Mouse (Mus musculus): ENCODE data around the gene Plekhh1. TPM values are rescaled to one million over a fixed set of nuclear protein-coding genes. Genes with fewer than 3 reads are reported as not detected.

Gene Plekhh1
- polyA plus RNA-seq, 1 experiment: 34.1 TPM

DNA sequence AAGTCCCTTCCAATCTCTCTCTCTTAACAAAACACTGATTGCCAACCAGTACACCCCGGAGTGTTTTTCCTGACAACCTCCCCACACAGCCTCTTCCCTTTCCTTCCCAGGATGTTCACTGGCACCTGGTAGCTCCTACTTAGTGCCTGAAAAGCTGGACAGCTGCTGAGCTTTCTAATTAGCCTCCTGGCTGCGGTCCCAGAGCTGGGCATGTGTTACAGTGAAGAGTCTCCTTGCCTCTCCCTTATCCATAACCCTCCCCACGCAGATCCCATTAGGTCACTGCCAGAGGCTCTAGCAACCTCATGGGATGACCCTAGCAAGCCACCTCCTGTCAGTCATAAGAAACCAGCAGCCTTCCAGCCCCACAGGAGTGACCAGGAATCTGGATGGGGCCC lies 44.9 kb upstream of the Plekhh1 start:
- no peaks in the 10 kb centered on the region for H3K27me3 ChIP-seq (ENCODE audit: control insufficient read depth, insufficient read depth, low read length, poor library complexity, severe bottlenecking)
- H3K27ac ChIP-seq (ENCODE audit: insufficient read depth, low read length): no peak overlapping the region
- no peaks in the 10 kb centered on the region for H3K4me1 ChIP-seq (ENCODE audit: control insufficient read depth, insufficient read depth, low read length)
- H3K9me3 ChIP-seq (replicated peaks; ENCODE audit: control insufficient read depth, insufficient read depth, low read length, poor library complexity, severe bottlenecking): no peaks in the 10 kb centered on the region
- H3K9ac ChIP-seq (ENCODE audit: low read depth, poor library complexity, severe bottlenecking): no peak overlapping the region
- TF ChIP-seq CTCF (IDR thresholded peaks at IDR 0.05; ENCODE audit: low read depth, low read length): no peak
- TF ChIP-seq POLR2A (IDR thresholded peaks at IDR 0.05; ENCODE audit: insufficient read depth, low read length): no peak
- no peak for TF ChIP-seq EP300 (IDR thresholded peaks at IDR 0.05; ENCODE audit: insufficient read depth, low read depth, low read length)
- H3K4me3 ChIP-seq (ENCODE audit: low read depth, low read length): no peak overlapping the region
- H3K36me3 ChIP-seq (ENCODE audit: control insufficient read depth, insufficient read depth, low read length, poor library complexity, severe bottlenecking): no peaks in the 10 kb centered on the region

DNA sequence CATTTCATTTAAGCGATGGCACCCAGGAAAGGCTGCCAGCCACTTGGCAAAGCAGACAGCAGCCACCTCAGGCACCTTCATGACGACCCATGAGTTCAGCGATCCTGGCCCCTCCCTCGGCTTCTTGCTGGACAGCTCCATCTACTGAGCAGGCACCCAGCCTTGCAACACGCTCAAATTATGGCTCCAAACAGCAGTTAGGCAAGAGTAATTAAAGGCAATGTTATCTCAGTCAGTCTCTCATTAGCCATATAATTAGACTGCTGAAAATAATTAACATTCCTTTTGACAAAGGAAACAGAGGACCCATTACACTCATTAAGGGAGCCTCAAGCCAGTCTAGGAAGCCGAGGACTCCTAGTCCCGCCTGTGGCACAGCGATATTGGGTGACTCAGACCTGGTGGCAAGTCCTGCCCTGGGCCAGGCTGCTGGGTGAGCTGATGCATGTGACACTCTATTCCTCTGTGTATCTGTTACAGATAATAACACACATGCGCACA lies 41.3 kb upstream of the Plekhh1 start:
- Histone ChIP-seq H3K36me3 (ENCODE audit: control insufficient read depth, insufficient read depth, low read length, poor library complexity, severe bottlenecking) (no peaks in the 10 kb centered on the region), H3K9ac (ENCODE audit: low read depth, poor library complexity, severe bottlenecking) (no peak overlapping the region), H3K9me3 (replicated peaks; ENCODE audit: control insufficient read depth, insufficient read depth, low read length, poor library complexity, severe bottlenecking) (no peaks in the 10 kb centered on the region; the same call in 1 of the 2 replicates), H3K4me1 (ENCODE audit: control insufficient read depth, insufficient read depth, low read length) (no peaks in the 10 kb centered on the region), H3K27me3 (ENCODE audit: control insufficient read depth, insufficient read depth, low read length, poor library complexity, severe bottlenecking) (no peaks in the 10 kb centered on the region), H3K4me3 (ENCODE audit: low read depth, low read length) (no peak overlapping the region), H3K27ac (ENCODE audit: insufficient read depth, low read length) (no peak overlapping the region)
- no peak for TF ChIP-seq CTCF (IDR thresholded peaks at IDR 0.05; ENCODE audit: low read depth, low read length)
- no peak for TF ChIP-seq POLR2A (IDR thresholded peaks at IDR 0.05; ENCODE audit: insufficient read depth, low read length)
- TF ChIP-seq EP300 (IDR thresholded peaks at IDR 0.05; ENCODE audit: insufficient read depth, low read depth, low read length): no peak

DNA sequence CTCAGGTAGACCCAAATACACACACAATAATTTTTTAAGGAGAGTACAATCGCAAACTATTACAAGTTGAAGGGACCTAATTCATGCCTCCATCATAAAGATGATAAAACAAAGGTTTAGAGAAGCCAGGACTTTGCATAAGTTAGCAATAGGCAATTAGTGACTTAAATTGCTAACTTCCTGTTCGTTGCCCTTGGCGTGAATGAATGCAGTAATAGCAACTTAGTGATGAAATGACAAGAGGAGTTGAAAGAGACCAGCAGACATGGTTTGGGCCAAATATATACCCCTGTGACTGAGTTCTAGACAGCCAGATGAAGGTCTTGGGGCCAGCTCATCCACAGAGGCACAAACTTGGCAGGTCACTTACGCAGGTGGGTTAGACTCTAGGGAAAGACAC lies 32.7 kb upstream of the Plekhh1 start:
- Histone ChIP-seq H3K4me3 (ENCODE audit: low read depth, low read length) (no peak overlapping the region), H3K36me3 (ENCODE audit: control insufficient read depth, insufficient read depth, low read length, poor library complexity, severe bottlenecking) (no peaks in the 10 kb centered on the region), H3K9me3 (replicated peaks; ENCODE audit: control insufficient read depth, insufficient read depth, low read length, poor library complexity, severe bottlenecking) (no peaks in the 10 kb centered on the region; the same call in 1 of the 2 replicates), H3K4me1 (ENCODE audit: control insufficient read depth, insufficient read depth, low read length) (peaks cover 15% of the 10 kb centered on the region), H3K9ac (ENCODE audit: low read depth, poor library complexity, severe bottlenecking) (no peak overlapping the region), H3K27me3 (ENCODE audit: control insufficient read depth, insufficient read depth, low read length, poor library complexity, severe bottlenecking) (no peaks in the 10 kb centered on the region), H3K27ac (ENCODE audit: insufficient read depth, low read length) (0 out of 2 replicates have a peak overlapping the region, but pooled peaks have one; percentile 13)
- TF ChIP-seq POLR2A (IDR thresholded peaks at IDR 0.05; ENCODE audit: insufficient read depth, low read length) (no peak), EP300 (IDR thresholded peaks at IDR 0.05; ENCODE audit: insufficient read depth, low read depth, low read length) (no peak), CTCF (IDR thresholded peaks at IDR 0.05; ENCODE audit: low read depth, low read length) (no peak)

GRCm38 (mm10) chr12:78996711-78997110 lies 32.3 kb upstream of the Plekhh1 start:
- TF ChIP-seq EP300 (IDR thresholded peaks at IDR 0.05; ENCODE audit: insufficient read depth, low read depth, low read length) (0 out of 2 replicates have a peak, but pooled peaks have one; percentile 44), CTCF (IDR thresholded peaks at IDR 0.05; ENCODE audit: low read depth, low read length) (no peak)
- H3K4me3 ChIP-seq (ENCODE audit: low read depth, low read length): no peak overlapping the region

GRCm38 (mm10) chr12:79002406-79002805 lies 26.6 kb upstream of the Plekhh1 start:
- H3K9me3 ChIP-seq (replicated peaks; ENCODE audit: control insufficient read depth, insufficient read depth, low read length, poor library complexity, severe bottlenecking): no peaks in the 10 kb centered on the region
- H3K36me3 ChIP-seq (ENCODE audit: control insufficient read depth, insufficient read depth, low read length, poor library complexity, severe bottlenecking): no peaks in the 10 kb centered on the region
- H3K4me1 ChIP-seq (ENCODE audit: control insufficient read depth, insufficient read depth, low read length): peaks cover 5% of the 10 kb centered on the region
- H3K4me3 ChIP-seq (ENCODE audit: low read depth, low read length): no peak overlapping the region
- no peak overlapping the region for H3K27ac ChIP-seq (ENCODE audit: insufficient read depth, low read length)
- no peak overlapping the region for H3K9ac ChIP-seq (ENCODE audit: low read depth, poor library complexity, severe bottlenecking)
- H3K27me3 ChIP-seq (ENCODE audit: control insufficient read depth, insufficient read depth, low read length, poor library complexity, severe bottlenecking): no peaks in the 10 kb centered on the region
- TF ChIP-seq POLR2A (IDR thresholded peaks at IDR 0.05; ENCODE audit: insufficient read depth, low read length) (no peak), EP300 (IDR thresholded peaks at IDR 0.05; ENCODE audit: insufficient read depth, low read depth, low read length) (no peak), CTCF (IDR thresholded peaks at IDR 0.05; ENCODE audit: low read depth, low read length) (no peak)

More at GRCm38 (mm10) chr12:78996711-78997110, 32.3 kb upstream of the Plekhh1 start:
- peaks cover 15% of the 10 kb centered on the region for H3K4me1 ChIP-seq (ENCODE audit: control insufficient read depth, insufficient read depth, low read length)
- H3K9ac ChIP-seq (ENCODE audit: low read depth, poor library complexity, severe bottlenecking): no peak overlapping the region
- H3K27ac ChIP-seq (ENCODE audit: insufficient read depth, low read length): 0 out of 2 replicates have a peak overlapping the region, but pooled peaks have one; percentile 13
- no peaks in the 10 kb centered on the region for H3K27me3 ChIP-seq (ENCODE audit: control insufficient read depth, insufficient read depth, low read length, poor library complexity, severe bottlenecking)
- H3K36me3 ChIP-seq (ENCODE audit: control insufficient read depth, insufficient read depth, low read length, poor library complexity, severe bottlenecking): no peaks in the 10 kb centered on the region
- no peaks in the 10 kb centered on the region; the same call in 1 of the 2 replicates for H3K9me3 ChIP-seq (replicated peaks; ENCODE audit: control insufficient read depth, insufficient read depth, low read length, poor library complexity, severe bottlenecking)

DNA sequence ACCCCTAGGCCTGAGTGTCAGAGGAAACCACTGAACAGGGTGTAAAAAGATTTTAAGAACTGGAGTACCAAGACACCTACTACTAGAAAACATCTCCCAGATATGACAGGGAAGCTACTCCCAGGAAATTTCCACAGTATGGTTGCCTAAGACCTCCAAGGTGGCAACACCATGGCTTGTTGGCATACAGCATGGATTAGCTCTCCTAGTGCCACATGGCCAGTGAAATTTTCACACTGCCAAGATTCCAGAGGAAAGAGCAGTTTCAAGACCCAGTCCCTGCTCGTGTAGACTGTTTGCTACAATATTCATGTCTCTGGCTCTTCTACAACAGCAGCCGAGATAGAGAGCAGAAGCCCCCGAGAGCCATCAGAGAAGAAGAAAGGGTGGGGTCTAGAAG lies 26.0 kb upstream of the Plekhh1 start:
- Histone ChIP-seq H3K9ac (ENCODE audit: low read depth, poor library complexity, severe bottlenecking) (no peak overlapping the region), H3K9me3 (replicated peaks; ENCODE audit: control insufficient read depth, insufficient read depth, low read length, poor library complexity, severe bottlenecking) (no peaks in the 10 kb centered on the region), H3K27ac (ENCODE audit: insufficient read depth, low read length) (no peak overlapping the region), H3K4me3 (ENCODE audit: low read depth, low read length) (no peak overlapping the region), H3K36me3 (ENCODE audit: control insufficient read depth, insufficient read depth, low read length, poor library complexity, severe bottlenecking) (no peaks in the 10 kb centered on the region), H3K27me3 (ENCODE audit: control insufficient read depth, insufficient read depth, low read length, poor library complexity, severe bottlenecking) (no peaks in the 10 kb centered on the region), H3K4me1 (ENCODE audit: control insufficient read depth, insufficient read depth, low read length) (peaks cover under 1% of the 10 kb centered on the region)
- TF ChIP-seq POLR2A (IDR thresholded peaks at IDR 0.05; ENCODE audit: insufficient read depth, low read length): no peak
- TF ChIP-seq CTCF (IDR thresholded peaks at IDR 0.05; ENCODE audit: low read depth, low read length): no peak
- TF ChIP-seq EP300 (IDR thresholded peaks at IDR 0.05; ENCODE audit: insufficient read depth, low read depth, low read length): no peak
